Mouse (Mus musculus): Measurements from ENCODE around the gene Ctnnbl1. TPM values are rescaled to one million over a fixed set of nuclear protein-coding genes. Genes with fewer than 3 reads are reported as not detected.

Ctnnbl1 gene
- total RNA-seq, 2 experiments from 2014 or later: 23.0 to 28.0 TPM

- no peak for DNase-seq (ENCODE audit: low spot score in 2 of 2)
These were observed 13.3 kb downstream of the Ctnnbl1 start for GRCm38 (mm10) chr2:157750481-157750880.

- DNase-seq (ENCODE audit: low spot score in 2 of 2): no peak
These were observed 13.9 kb downstream of the Ctnnbl1 start for GRCm38 (mm10) chr2:157750926-157751588.

- DNase-seq (ENCODE audit: low spot score in 2 of 2): peak; percentile 77 to 86
These were observed 14.6 kb downstream of the Ctnnbl1 start for GRCm38 (mm10) chr2:157751589-157752373.

- no peak for DNase-seq (ENCODE audit: low spot score in 2 of 2)
These were observed 15.2 kb downstream of the Ctnnbl1 start for GRCm38 (mm10) chr2:157752374-157752743.

- DNase-seq (ENCODE audit: low spot score in 2 of 2): no peak
These were observed 18.6 kb downstream of the Ctnnbl1 start for GRCm38 (mm10) chr2:157755771-157756170.

- no peak for DNase-seq (ENCODE audit: low spot score in 2 of 2)
These were observed 19.0 kb downstream of the Ctnnbl1 start for GRCm38 (mm10) chr2:157756193-157756592.

GRCm38 (mm10) chr2:157758395-157758794, 21.2 kb downstream of the Ctnnbl1 start:
- no peak for DNase-seq (ENCODE audit: low spot score in 2 of 2)

GRCm38 (mm10) chr2:157759717-157760116, 22.5 kb downstream of the Ctnnbl1 start:
- DNase-seq (ENCODE audit: low spot score in 2 of 2): no peak

GRCm38 (mm10) chr2:157762903-157763302, 25.7 kb downstream of the Ctnnbl1 start:
- DNase-seq (ENCODE audit: low spot score in 2 of 2): no peak

- no peak for DNase-seq (ENCODE audit: low spot score in 2 of 2)
These were observed 29.4 kb downstream of the Ctnnbl1 start for GRCm38 (mm10) chr2:157766591-157766990.

GRCm38 (mm10) chr2:157768682-157769429, 31.7 kb downstream of the Ctnnbl1 start:
- no peak for DNase-seq (ENCODE audit: low spot score in 2 of 2)

GRCm38 (mm10) chr2:157770761-157771160, 33.6 kb downstream of the Ctnnbl1 start:
- no peak for DNase-seq (ENCODE audit: low spot score in 2 of 2)

- DNase-seq (ENCODE audit: low spot score in 2 of 2): no peak
These were observed 36.5 kb downstream of the Ctnnbl1 start for GRCm38 (mm10) chr2:157773661-157774060.

- DNase-seq (ENCODE audit: low spot score in 2 of 2): no peak
These were observed 38.8 kb downstream of the Ctnnbl1 start for GRCm38 (mm10) chr2:157775957-157776356.

- no peak for DNase-seq (ENCODE audit: low spot score in 2 of 2)
These were observed 43.8 kb downstream of the Ctnnbl1 start for GRCm38 (mm10) chr2:157780956-157781355.

- no peak for DNase-seq (ENCODE audit: low spot score in 2 of 2)
These were observed 46.0 kb downstream of the Ctnnbl1 start for GRCm38 (mm10) chr2:157783152-157783551.

GRCm38 (mm10) chr2:157784238-157784637, 47.0 kb downstream of the Ctnnbl1 start:
- no peak for DNase-seq (ENCODE audit: low spot score in 2 of 2)

- no peak for DNase-seq (ENCODE audit: low spot score in 2 of 2)
These were observed 47.4 kb downstream of the Ctnnbl1 start for GRCm38 (mm10) chr2:157784647-157785046.

- DNase-seq (ENCODE audit: low spot score in 2 of 2): no peak
These were observed 52.0 kb downstream of the Ctnnbl1 start for GRCm38 (mm10) chr2:157789226-157789625.

- no peak for DNase-seq (ENCODE audit: low spot score in 2 of 2)
These were observed 53.8 kb downstream of the Ctnnbl1 start for GRCm38 (mm10) chr2:157790836-157791495.

GRCm38 (mm10) chr2:157791528-157792162, 54.4 kb downstream of the Ctnnbl1 start:
- DNase-seq (ENCODE audit: low spot score in 2 of 2): no peak
